Mouse (Mus musculus) gastrocnemius, adult 2 months (tissue): ENCODE measurements around the gene Zbtb42. TPM values are rescaled to one million over a fixed set of nuclear protein-coding genes. Genes with fewer than 3 reads are reported as not detected.

ENCODE experiments used
- DNase-seq: peaks from one replicate; pipeline ENCODE4 v3.0.0; 2022
- H3K27ac ChIP-seq: fragments of 200-600 bp; 2 replicates; pipeline ENCODE4 v1.8.1; 2022; ENCODE audit warnings: mild to moderate bottlenecking
- H3K4me3 ChIP-seq: fragments of 200-600 bp; 2 replicates; pipeline ENCODE4 v1.8.1; 2022; ENCODE audit warnings: mild to moderate bottlenecking, moderate library complexity
- CTCF ChIP-seq: fragments of 200-600 bp; IDR thresholded peaks from 2 replicates; pipeline ENCODE4 v1.8.1; 2022; ENCODE audit warnings: antibody characterized with exemption, mild to moderate bottlenecking, moderate library complexity
- intact Hi-C: fragments of 180-260 bp; cut with DNase I; formaldehyde crosslinking; loops from one replicate; pipeline ENCODE4 v1.15.1; 2025
- total RNA-seq, 2 experiments: library from RNA; stranded (reverse); gene quantifications; 2 replicates each; pipeline ENCODE4 v1.2.3; 2021

Zbtb42 gene
- total RNA-seq, 2 experiments from 2014 or later: 0.64 to 0.81 TPM

DNA sequence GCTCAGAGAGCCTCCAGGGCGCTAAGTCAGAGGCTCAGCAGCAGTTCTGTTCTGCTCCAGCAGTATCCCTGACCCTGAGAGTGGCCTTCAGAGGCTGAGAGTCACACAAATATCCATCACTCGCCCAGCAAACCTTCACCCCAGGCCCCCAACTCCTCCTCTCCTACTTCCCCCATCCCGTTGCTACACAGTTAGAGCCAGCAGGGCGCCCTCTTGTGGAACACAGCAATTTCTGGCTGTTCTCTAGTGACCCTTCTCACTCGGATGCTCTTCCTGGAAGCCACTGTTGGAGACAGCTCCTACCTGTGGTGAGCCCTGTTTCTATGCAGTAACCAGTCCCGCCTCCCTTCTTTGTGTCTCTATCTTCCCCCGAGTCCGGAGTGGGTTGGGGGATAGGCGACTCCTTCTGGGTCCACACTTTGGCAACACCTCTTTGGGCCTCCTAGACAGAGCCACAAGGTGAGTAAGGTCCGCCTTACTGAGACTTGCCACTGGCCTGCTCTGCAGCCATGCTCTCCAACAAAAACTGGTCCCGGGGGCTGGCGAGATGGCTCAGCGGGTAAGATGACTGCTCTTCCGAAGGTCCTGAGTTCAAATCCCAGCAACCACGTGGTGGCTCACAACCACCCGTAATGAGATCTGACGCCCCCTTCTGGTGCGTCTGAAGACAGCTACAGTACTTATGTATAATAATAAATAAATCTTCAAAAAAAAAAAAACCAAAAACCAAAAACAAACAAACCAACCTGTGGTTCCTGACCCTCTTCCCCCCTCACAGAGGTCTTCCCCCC is 3.2 kb upstream of the Zbtb42 start:
- intact Hi-C loops: loop anchor here (2.0 kb wide), 1 partner anchor 17 kb away; no protein-coding TSS in a partner anchor
- peak; percentile 84 for DNase-seq
- Histone ChIP-seq H3K27ac (peak overlapping the region; percentile 89), H3K4me3 (peak overlapping the region; percentile 95)
- peak; percentile 70 for TF ChIP-seq CTCF

- Histone ChIP-seq H3K27ac (no peak overlapping the region), H3K4me3 (no peak overlapping the region)
- intact Hi-C loops: no loop called here
- no peak for DNase-seq
- no peak for TF ChIP-seq CTCF
Measured at GRCm38 (mm10) chr12:112677076-112677475, 1.6 kb upstream of the Zbtb42 start.

GRCm38 (mm10) chr12:112677943-112678554 is 579 bp upstream of the Zbtb42 start:
- Histone ChIP-seq H3K27ac (peak overlapping the region; percentile 83), H3K4me3 (peak overlapping the region; percentile 77)
- TF ChIP-seq CTCF: 0 out of 2 replicates have a peak, but pooled peaks have one; percentile 3
- intact Hi-C loops: no loop called here
- DNase-seq: no peak

GRCm38 (mm10) chr12:112679027-112679996 is 684 bp downstream of the Zbtb42 start:
- H3K27ac ChIP-seq: peak overlapping the region; percentile 83
- H3K4me3 ChIP-seq: peak overlapping the region; percentile 77
- intact Hi-C loops: no loop called here
- TF ChIP-seq CTCF: no peak
- peak; percentile 52 for DNase-seq

DNA sequence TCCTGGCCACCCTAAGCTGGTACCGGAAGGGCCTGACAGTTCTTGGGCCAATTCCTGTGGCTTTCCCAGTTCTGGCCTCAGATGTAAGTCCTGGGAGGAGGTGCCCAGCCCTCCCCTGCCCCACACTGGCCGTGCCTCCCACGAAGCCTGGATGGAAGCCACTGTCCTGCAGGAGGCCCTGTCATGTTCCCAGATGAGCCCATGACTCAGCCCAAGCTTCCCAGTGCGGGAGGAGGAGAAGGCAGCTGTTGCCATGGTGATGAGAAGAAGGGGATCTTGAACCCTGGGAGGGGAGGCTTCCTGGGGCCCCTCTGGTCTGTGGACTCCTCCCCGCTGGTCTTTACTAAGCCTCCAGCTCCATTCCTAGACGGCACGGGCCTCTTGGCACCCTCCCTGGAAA is 4.7 kb downstream of the Zbtb42 start:
- intact Hi-C loops: no loop called here
- DNase-seq: no peak
- Histone ChIP-seq H3K4me3 (no peak overlapping the region), H3K27ac (no peak overlapping the region)
- TF ChIP-seq CTCF: no peak

GRCm38 (mm10) chr12:112688458-112688857 is 9.8 kb downstream of the Zbtb42 start:
- no peak for DNase-seq
- intact Hi-C loops: no loop called here
- no peak for TF ChIP-seq CTCF
- no peak overlapping the region; the same call in 1 of the 2 replicates for H3K4me3 ChIP-seq
- H3K27ac ChIP-seq: peak overlapping the region; percentile 43

- H3K4me3 ChIP-seq: peak overlapping the region; percentile 98
- peak overlapping the region; percentile 95 for H3K27ac ChIP-seq
- intact Hi-C loops: loop anchor here (2.0 kb wide), 1 partner anchor 19 kb away; the partner anchor contains the start of gene Akt1
- DNase-seq: peak; percentile 97
- TF ChIP-seq CTCF: no peak
Measured at GRCm38 (mm10) chr12:112693185-112694126, 14.8 kb downstream of the Zbtb42 start.

- peak overlapping the region; percentile 95 for H3K27ac ChIP-seq
- intact Hi-C loops: no loop called here
- no peak for TF ChIP-seq CTCF
Measured at GRCm38 (mm10) chr12:112694127-112694475, 15.5 kb downstream of the Zbtb42 start.

DNA sequence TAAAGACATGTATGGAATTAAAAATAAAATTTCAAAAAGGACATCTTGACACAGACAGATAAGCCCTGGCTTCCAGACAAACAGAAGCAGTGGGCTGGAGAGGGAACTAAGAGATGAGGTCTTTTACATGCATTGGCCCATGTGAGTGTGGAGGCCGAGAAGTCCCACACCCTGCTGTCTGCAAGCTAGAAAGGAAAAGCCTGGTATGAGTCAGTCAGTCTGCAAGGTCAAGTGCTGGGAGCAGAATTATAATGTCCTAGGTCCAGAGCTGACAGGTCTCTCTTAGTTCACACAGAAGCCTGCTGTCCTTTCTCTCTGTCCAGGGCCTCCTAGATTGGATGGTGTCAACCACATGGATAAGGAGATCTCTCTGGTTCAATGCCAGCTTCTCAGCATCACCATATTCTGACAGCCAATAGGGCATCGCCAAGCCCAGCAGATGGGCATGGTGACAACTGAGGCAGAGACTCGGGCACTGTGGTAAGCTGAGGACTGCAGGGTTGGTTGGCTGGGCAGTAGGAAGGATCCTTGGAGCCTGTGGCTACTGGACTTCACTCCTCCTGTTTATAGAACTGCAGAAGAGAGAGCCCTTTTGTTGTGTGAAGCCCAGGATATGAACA is 18.3 kb downstream of the Zbtb42 start:
- Histone ChIP-seq H3K27ac (no peak overlapping the region), H3K4me3 (no peak overlapping the region)
- DNase-seq: no peak
- TF ChIP-seq CTCF: no peak
- intact Hi-C loops: no loop called here

More at GRCm38 (mm10) chr12:112694127-112694475, 15.5 kb downstream of the Zbtb42 start:
- no peak for DNase-seq
- H3K4me3 ChIP-seq: peak overlapping the region; percentile 98

GRCm38 (mm10) chr12:112700522-112700921 is 21.9 kb downstream of the Zbtb42 start:
- DNase-seq: peak; percentile 76
- TF ChIP-seq CTCF: no peak
- peak overlapping the region; percentile 76 for H3K27ac ChIP-seq
- H3K4me3 ChIP-seq: peak overlapping the region; percentile 52
- intact Hi-C loops: no loop called here
